Mouse (Mus musculus) stomach, embryonic 14.5 days (tissue): ENCODE results near the gene Uvrag. TPM values are rescaled to one million over a fixed set of nuclear protein-coding genes. Genes with fewer than 3 reads are reported as not detected.

Source experiments
- ATAC-seq: fragments of 200-750 bp; cut with Nextera tagmentation; 2 replicates; pipeline ENCODE4 v1.8.0; 2017; ENCODE audit warnings: low read depth, moderate TSS enrichment; ENCODE audit not compliant: insufficient number of reproducible peaks, insufficient read depth, low FRiP score
- H3K27ac ChIP-seq: fragments of 300-500 bp; sonication (generic); 2 replicates; pipeline ENCODE4 v1.5.1; 2014; ENCODE audit warnings: mild to moderate bottlenecking, low read length, moderate library complexity, mixed read lengths
- H3K27me3 ChIP-seq: fragments of 300-500 bp; sonication (generic); 2 replicates; pipeline ENCODE4 v1.6.1; 2014; ENCODE audit warnings: low read length, control low read depth, mixed read lengths; ENCODE audit not compliant: control insufficient read depth, insufficient read depth
- H3K36me3 ChIP-seq: fragments of 300-500 bp; sonication (generic); 2 replicates; pipeline ENCODE4 v1.6.1; 2014; ENCODE audit warnings: mild to moderate bottlenecking, control low read depth, low read length, moderate library complexity, mixed read lengths; ENCODE audit not compliant: control insufficient read depth, insufficient read depth
- H3K4me1 ChIP-seq: fragments of 300-500 bp; sonication (generic); 2 replicates; pipeline ENCODE4 v1.6.1; 2014; ENCODE audit warnings: low read length, control low read depth, mixed read lengths; ENCODE audit not compliant: control insufficient read depth, insufficient read depth
- H3K4me2 ChIP-seq: fragments of 300-500 bp; sonication (generic); replicated peaks from 2 replicates; pipeline ENCODE4 v1.6.1; 2014; ENCODE audit warnings: low read depth, low read length, control low read depth
- H3K4me3 ChIP-seq: fragments of 300-500 bp; sonication (generic); 2 replicates; pipeline ENCODE4 v1.5.1; 2014; ENCODE audit warnings: low read depth, low read length, control low read depth
- H3K9ac ChIP-seq: fragments of 300-500 bp; sonication (generic); replicated peaks from 2 replicates; pipeline ENCODE4 v1.6.1; 2014; ENCODE audit warnings: low read depth, mild to moderate bottlenecking, control low read depth, low read length, moderate library complexity, mixed read lengths
- H3K9me3 ChIP-seq: fragments of 300-500 bp; sonication (generic); 2 replicates; pipeline ENCODE4 v1.6.1; 2016; ENCODE audit warnings: low read depth, low read length, control low read depth; ENCODE audit not compliant: control insufficient read depth
- WGBS: fragments of 180-500 bp; shearing (Covaris S2); extraction: QIAGEN DNeasy Blood & Tissue Kit; methylation state at CpG from one replicate; pipeline ENCODE4 v1.1.7; 2014; 5-methylcytosine and 5-hydroxymethylcytosine counted together
- polyA plus RNA-seq: library from polyadenylated mRNA; unstranded; fragments of >200 nt; fragmentation: Nextera tagmentation; extraction: Ambion mirVana; gene quantifications from 2 replicates; pipeline ENCODE4 v1.2.1, GENCODE M21; 2014

Gene Uvrag
- polyA plus RNA-seq, 1 experiment from 2014 or later = 23.9 TPM

DNA sequence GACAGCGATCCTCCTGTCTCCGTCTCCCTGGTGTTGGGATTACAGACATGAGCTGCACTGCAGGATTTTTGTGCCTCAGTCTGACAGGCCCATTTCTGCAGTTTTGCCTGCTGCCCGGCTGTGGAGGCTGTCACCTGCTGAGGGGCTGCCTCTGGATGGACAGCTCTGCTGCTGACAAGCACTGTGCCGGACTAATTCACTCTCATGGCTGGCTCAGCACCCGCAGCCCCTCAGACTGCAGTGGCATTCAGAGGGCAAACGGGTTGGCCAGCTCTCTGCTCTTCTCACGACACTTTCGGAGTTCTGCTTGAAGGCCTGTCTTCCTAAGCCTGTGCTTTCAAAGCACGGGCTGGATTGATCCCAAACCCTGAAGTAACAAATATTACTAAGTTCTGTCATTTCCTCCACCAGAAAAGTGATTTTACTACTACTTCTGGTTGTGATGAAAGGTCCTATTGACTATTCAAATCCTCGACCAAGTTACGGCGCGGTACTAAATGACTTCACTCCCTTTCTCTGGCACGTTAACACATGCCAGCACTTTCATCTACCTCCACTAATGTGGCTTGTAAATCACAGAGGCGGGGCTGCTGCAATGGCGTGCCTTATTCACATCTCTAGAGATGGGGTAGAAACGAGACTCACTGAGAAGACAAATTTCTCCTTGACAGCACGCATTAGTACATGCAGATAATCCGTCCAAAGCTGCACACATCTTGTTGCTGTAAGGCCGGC is 203.7 kb downstream of the Uvrag start:
- 38% methylated on average over 20 of the region's 20 CpGs for WGBS
- Histone ChIP-seq H3K4me1 (peaks cover 20% of the 10 kb centered on the region; the same call in 1 of the 2 replicates), H3K36me3 (no peaks in the 10 kb centered on the region), H3K4me3 (no peak overlapping the region), H3K27ac (peak overlapping the region; percentile 80), H3K9ac (no peak overlapping the region), H3K4me2 (no peak overlapping the region), H3K27me3 (no peaks in the 10 kb centered on the region), H3K9me3 (no peaks in the 10 kb centered on the region)
- no peak for ATAC-seq

DNA sequence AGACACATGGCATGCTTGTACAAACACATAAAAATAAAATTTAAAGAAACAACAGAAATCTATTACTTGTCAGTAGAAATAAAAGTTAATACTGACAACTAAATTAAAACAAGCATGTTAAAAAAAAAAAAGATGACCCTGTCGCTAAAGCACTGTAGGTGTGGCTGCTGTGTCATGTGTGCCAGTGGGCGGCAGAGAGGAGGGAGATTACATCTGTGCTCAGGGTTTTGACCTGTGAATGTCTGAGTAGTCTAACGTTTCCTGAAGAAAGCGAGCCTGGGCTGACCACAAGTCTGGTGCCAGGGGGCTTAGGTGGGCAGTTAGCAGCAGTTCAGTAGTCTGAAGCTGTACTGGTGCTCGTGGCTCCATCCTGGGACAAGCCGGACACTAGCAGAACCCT is 205.2 kb downstream of the Uvrag start:
- H3K4me3 ChIP-seq = no peak overlapping the region
- no peak overlapping the region for H3K4me2 ChIP-seq
- 76% methylated on average over 6 of the region's 6 CpGs for WGBS
- no peak for ATAC-seq
- peaks cover 20% of the 10 kb centered on the region; the same call in 1 of the 2 replicates for H3K4me1 ChIP-seq
- no peaks in the 10 kb centered on the region for H3K9me3 ChIP-seq
- no peak overlapping the region for H3K9ac ChIP-seq
- no peaks in the 10 kb centered on the region for H3K27me3 ChIP-seq
- H3K36me3 ChIP-seq = no peaks in the 10 kb centered on the region
- no peak overlapping the region for H3K27ac ChIP-seq

DNA sequence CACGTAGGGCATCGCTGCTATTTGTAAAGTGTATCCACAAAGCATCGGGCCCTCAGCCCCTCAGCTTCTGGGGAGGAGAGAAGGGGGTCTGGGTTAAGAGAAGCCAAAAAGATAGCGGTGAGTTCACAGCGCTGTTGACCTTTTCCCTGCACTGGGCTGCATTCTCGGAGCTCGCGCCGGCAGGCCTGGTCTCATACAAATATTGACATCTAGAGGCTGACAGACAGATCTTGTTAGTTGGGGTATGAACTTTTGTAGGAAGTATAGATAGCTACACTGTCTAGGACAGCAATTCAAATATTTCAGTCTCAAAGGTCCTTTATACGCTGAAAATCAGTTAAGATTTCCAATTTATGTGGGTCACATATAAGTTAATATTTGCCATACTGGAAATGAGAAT is 205.7 kb downstream of the Uvrag start:
- 0 out of 2 replicates have a peak, but pooled peaks have one; percentile 38 for ATAC-seq
- no peak overlapping the region for H3K9ac ChIP-seq
- H3K36me3 ChIP-seq = no peaks in the 10 kb centered on the region
- H3K4me2 ChIP-seq = no peak overlapping the region
- 56% methylated on average over 10 of the region's 10 CpGs for WGBS
- H3K4me1 ChIP-seq = peaks cover 20% of the 10 kb centered on the region; the same call in 1 of the 2 replicates
- no peaks in the 10 kb centered on the region for H3K27me3 ChIP-seq
- H3K9me3 ChIP-seq = no peaks in the 10 kb centered on the region
- no peak overlapping the region for H3K27ac ChIP-seq
- H3K4me3 ChIP-seq = no peak overlapping the region

DNA sequence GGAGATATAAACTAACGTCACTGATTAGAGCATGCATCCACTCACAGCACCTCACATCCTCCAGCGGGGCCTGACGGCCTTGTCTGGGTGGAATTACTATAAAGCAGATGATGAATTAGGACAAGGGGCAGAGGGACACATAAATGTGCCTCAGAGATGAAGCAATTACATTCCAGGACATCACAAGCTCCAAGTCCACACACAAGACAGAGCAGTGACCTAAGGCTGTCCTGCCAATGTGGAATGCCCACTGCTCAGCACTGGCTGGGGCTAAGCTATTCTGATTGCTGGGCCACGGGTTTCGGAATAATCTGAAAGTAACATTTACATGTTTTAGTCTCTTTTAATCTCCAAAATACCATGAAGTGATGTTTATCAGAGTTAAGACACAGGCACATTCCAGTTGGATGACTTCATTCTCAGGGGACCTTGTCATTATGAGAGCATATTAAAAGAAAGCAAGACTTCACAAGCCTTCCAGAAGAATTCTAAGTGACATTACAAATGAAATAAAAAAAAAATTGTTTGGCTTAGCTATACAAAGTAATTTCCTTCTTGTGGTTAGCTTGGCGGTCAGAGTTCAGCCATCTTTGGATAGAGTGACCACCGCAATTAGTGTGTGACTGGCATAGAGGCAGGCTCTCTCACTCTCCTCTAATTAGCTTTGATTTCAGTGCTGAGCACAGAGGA is 212.5 kb downstream of the Uvrag start:
- H3K4me1 ChIP-seq = peaks cover 24% of the 10 kb centered on the region
- no peak overlapping the region for H3K4me2 ChIP-seq
- H3K27me3 ChIP-seq = no peaks in the 10 kb centered on the region
- H3K36me3 ChIP-seq = no peaks in the 10 kb centered on the region
- no peaks in the 10 kb centered on the region for H3K9me3 ChIP-seq
- no peak overlapping the region for H3K4me3 ChIP-seq
- H3K9ac ChIP-seq = no peak overlapping the region
- no peak for ATAC-seq
- H3K27ac ChIP-seq = no peak overlapping the region
- 37% methylated on average over 7 of the region's 7 CpGs for WGBS

DNA sequence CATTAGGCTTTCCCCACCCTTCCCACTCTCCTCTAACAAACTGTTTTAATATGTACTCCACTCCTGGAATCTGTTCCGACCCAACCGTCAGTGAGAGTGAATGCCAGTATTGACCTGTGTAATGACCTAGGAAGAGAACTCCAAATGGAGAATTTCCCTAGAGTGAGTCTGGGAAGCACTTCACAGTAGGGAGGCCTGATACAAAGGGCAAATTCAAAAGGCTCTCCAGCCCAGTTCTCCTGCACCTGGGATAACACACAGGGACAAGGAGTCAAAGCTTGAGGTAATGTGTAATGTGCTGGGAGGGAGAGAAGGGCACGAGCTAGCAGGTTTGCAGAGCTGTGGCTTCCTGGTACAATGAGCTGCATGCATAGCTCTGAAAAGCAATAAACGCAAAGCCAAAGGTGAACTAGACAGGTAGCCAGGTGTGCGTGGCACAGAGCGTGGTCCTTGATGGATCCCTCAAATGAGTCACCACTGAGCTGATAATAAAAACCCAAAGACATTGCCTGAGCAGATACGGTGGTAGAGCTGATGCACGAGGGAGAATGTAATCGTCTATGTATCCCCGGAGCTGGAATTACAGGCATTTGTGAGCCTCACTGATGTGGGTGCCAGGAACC is 213.9 kb downstream of the Uvrag start:
- no peak overlapping the region for H3K4me3 ChIP-seq
- no peaks in the 10 kb centered on the region for H3K36me3 ChIP-seq
- H3K27ac ChIP-seq = no peak overlapping the region
- ATAC-seq = no peak
- 71% methylated on average over 10 of the region's 10 CpGs for WGBS
- H3K4me1 ChIP-seq = peaks cover 24% of the 10 kb centered on the region
- H3K9ac ChIP-seq = no peak overlapping the region
- H3K27me3 ChIP-seq = no peaks in the 10 kb centered on the region
- H3K4me2 ChIP-seq = no peak overlapping the region
- no peaks in the 10 kb centered on the region for H3K9me3 ChIP-seq

DNA sequence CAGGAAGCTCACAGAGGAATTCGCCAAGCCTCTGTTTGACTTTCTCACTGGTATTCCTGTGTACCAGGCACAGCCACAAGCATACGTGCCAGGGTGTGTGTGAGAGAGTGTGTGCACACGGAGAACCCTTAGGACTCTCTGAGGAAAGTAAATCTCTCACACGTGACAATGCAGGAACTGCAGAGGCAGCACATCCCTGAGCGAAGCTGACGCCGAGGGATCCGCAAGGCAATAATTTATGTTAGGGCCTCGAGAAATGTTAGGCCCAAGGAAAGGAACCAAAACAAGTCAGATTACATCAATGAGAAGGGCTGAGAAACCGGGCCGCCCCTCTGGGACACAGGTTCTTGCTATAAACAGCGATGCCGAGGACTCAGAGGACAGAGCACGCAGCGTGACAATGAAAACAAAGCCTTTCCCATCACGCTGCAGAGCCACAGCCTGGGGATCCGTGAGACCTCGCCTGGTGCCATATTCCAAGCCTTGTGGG is 216.5 kb downstream of the Uvrag start:
- no peaks in the 10 kb centered on the region for H3K36me3 ChIP-seq
- H3K27me3 ChIP-seq = no peaks in the 10 kb centered on the region
- no peak overlapping the region for H3K4me2 ChIP-seq
- peak; percentile 67 for ATAC-seq
- H3K9me3 ChIP-seq = no peaks in the 10 kb centered on the region
- peak overlapping the region; percentile 21 for H3K27ac ChIP-seq
- 0 out of 2 replicates have a peak overlapping the region, but pooled peaks have one; percentile 6 for H3K9ac ChIP-seq
- no peak overlapping the region for H3K4me3 ChIP-seq
- 28% methylated on average over 18 of the region's 18 CpGs for WGBS
- H3K4me1 ChIP-seq = peaks cover 21% of the 10 kb centered on the region

DNA sequence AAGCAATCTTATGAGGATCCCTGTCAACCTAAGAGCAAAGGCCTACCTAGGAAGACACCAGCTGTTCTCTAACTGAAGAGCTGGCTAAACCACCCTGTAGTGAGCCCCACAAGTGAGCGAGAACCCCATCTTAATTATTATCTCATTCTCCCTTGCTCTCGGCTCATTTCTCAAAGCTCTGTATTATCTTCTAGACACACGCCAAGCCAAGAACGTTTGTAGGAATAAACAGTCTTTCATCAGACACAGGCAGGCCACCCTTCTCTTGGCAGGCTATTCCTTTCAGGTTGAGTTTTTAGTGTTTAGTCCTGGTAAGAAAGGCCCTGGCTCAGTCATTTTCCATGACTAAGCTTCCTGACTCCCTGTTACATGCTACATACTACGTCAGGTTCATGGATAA is 218.0 kb downstream of the Uvrag start:
- H3K27me3 ChIP-seq = no peaks in the 10 kb centered on the region
- 49% methylated on average over 5 of the region's 5 CpGs for WGBS
- H3K36me3 ChIP-seq = no peaks in the 10 kb centered on the region
- no peak for ATAC-seq
- H3K27ac ChIP-seq = no peak overlapping the region
- no peaks in the 10 kb centered on the region for H3K9me3 ChIP-seq
- H3K9ac ChIP-seq = no peak overlapping the region
- peaks cover 10% of the 10 kb centered on the region for H3K4me1 ChIP-seq
- H3K4me2 ChIP-seq = no peak overlapping the region
- no peak overlapping the region for H3K4me3 ChIP-seq

DNA sequence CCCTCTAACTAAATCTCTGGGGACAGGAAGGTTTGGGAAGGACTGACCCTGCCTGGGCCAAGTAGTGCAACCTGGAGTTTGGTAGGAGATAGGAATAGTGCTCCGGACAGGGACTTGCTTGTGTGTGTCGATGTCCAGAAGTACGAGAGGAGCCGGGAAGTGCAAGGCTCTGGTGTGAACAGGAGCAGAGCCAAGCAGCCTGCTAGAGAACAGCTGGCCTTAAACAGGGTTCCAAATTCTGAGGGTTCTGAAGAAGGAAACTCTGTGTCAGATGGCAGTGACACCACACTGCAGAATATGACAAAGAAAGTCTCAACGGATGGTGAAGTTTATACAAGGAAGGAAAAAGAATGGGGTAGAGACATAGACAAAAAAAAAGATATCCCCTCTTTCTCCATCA is 223.5 kb downstream of the Uvrag start:
- Histone ChIP-seq H3K36me3 (no peaks in the 10 kb centered on the region), H3K4me2 (no peak overlapping the region), H3K27ac (no peak overlapping the region; the same call in 1 of the 2 replicates), H3K9ac (no peak overlapping the region), H3K4me3 (no peak overlapping the region), H3K9me3 (no peaks in the 10 kb centered on the region), H3K27me3 (no peaks in the 10 kb centered on the region), H3K4me1 (peaks cover 7% of the 10 kb centered on the region; the same call in 1 of the 2 replicates)
- 63% methylated on average over 5 of the region's 5 CpGs for WGBS
- no peak for ATAC-seq
